Mouse (Mus musculus) large intestine, adult 2 months (tissue): ENCODE data around the gene C1qc. TPM values are rescaled to one million over a fixed set of nuclear protein-coding genes. Genes with fewer than 3 reads are reported as not detected.

Experiments used
- DNase-seq: peaks from one replicate; pipeline ENCODE4 v3.0.0-alpha.2; 2012; ENCODE audit warnings: low read depth, low spot score
- WGBS: fragments of 180-500 bp; shearing (Covaris S2); methylation state at CpG from one replicate; pipeline ENCODE4 v1.1.7; 2018; 5-methylcytosine and 5-hydroxymethylcytosine counted together
- polyA plus RNA-seq: library from polyadenylated mRNA; depleted of rRNA; stranded (reverse); fragments of >200 nt; gene quantifications from 2 replicates; pipeline ENCODE4 v1.2.3, GENCODE M21; 2012; rRNA removed

The C1qc gene
- polyA plus RNA-seq, 1 experiment = 90.7 TPM

DNA sequence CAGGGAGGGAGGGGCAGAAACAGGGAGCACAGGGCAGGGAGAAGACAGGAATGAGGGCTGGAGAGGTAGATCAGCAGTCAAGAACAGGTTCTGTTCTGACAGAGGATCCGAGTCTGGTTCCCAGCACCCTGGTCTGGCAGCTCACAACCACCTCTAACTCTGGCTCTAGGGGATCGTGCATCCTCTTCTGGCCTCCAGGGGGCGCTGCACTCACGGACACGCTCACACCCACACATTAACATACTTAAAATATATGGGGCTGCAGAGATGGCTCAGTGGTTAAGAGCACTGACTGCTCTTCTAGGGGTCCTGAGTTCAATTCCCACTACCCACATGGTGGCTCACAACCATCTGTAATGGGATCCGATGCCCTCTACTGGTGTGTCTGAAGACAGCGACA, 32.8 kb downstream of the C1qc start:
- DNase-seq = no peak
- WGBS = 86% methylated on average over 7 of the region's 7 CpGs

GRCm38 (mm10) chr4:136855081-136855480, 37.8 kb downstream of the C1qc start:
- WGBS = 43% methylated on average over 6 of the region's 6 CpGs
- no peak for DNase-seq

DNA sequence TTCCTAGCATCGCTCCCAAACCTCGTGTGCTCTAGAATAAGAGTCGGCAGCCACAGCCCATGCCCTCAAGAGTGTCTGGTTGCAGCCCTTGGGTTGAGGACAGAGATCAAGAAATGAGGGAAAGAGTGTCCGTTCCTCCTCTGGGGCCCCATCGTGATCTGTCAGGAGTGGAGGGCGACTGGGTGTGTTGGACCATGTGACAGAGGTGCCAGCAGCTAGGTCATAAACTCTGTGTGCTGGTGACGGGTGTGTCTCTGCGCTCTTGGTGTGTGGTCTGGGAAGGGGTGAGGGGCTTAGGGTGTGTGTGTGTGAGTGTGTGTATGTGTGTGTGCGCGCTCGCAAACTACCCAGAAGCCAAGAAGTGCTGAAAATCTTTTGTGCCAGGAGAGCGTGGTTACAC, 39.9 kb downstream of the C1qc start:
- 25% methylated on average over 12 of the region's 12 CpGs for WGBS
- DNase-seq = no peak

DNA sequence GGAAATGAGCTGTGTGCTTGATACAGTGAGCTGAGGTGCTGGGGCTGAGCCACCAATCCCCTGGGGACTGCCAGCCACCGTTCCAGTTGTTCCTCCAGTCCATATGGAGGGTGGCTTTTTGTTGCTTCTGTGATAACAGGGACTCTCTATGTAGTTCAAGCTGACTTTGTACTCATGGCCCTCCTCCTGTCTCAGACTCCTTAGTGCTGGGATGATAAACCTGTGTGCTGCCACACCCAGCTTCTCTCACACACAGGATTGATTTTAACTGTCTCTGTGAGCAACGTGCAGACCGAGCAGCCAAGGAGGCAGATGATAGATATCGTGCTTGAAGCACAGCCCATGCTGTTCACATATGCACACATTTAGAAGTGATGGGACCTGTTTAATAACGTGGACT, 40.7 kb downstream of the C1qc start:
- DNase-seq = no peak
- 27% methylated on average over 5 of the region's 5 CpGs for WGBS

GRCm38 (mm10) chr4:136848565-136848964, 44.3 kb downstream of the C1qc start:
- no peak for DNase-seq
- WGBS = 79% methylated on average over 4 of the region's 4 CpGs

DNA sequence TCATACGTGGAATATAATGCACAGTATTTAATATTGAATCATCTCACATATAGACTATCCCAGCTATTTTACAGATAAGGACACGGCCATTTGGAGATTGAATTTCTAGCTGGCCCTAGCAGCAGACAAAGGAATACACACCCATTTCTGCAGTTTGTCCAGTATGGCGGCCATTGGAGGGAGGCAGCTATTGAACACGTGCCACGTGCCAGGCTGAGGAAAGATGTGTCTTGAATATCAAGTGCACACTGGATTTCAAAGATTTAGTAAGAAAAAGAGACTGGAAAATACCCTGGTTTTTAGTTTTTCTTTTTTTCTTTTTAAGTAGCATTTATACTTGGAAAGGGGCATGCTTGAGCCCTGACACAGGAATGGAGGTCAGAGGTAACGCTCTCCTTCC, 45.7 kb downstream of the C1qc start:
- DNase-seq = no peak
- WGBS = 83% methylated on average over 6 of the region's 6 CpGs

- DNase-seq = peak; percentile 88
- WGBS = 31% methylated on average over 10 of the region's 10 CpGs
Measured at GRCm38 (mm10) chr4:136842802-136843201, 50.1 kb downstream of the C1qc start.

- WGBS = 17% methylated on average over 4 of the region's 4 CpGs
Measured at GRCm38 (mm10) chr4:136842033-136842432, 50.8 kb downstream of the C1qc start.

DNA sequence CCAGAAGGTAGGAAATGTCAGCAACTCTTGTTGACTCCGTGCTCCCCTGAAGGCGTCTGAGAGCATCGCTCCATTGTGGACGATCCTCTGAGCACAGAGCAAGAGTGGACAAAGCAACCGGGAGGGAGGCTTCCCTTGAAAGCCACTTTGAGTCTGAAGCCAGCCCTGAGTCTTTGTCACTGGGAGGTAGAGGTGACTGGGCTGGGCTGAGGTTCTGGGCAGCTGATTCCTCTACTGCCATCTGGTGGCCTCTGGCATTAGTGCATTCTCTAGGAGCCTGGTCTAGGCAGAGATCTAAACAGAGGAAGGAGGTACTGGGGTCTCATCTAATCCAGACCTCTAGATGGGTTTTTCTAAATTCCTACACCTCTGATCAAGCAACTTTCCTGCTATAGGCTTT, 51.8 kb downstream of the C1qc start:
- no peak for DNase-seq
- WGBS = 7% methylated on average over 5 of the region's 5 CpGs

More at GRCm38 (mm10) chr4:136842033-136842432, 50.8 kb downstream of the C1qc start:
- DNase-seq = no peak

Other genes starting within 250 kb of the C1qc start
- 26.2 and 47.4 TPM in 2 replicates for gene Ephb2, start 57.1 kb downstream of the C1qc start, polyA plus RNA-seq
- 112 and 139 TPM in 2 replicates for gene C1qb, start 6.9 kb downstream of the C1qc start, polyA plus RNA-seq
- gene C1qa, start 5.7 kb upstream of the C1qc start, polyA plus RNA-seq = 94.7 and 103 TPM in 2 replicates
- gene Epha8, start 63.8 kb upstream of the C1qc start, polyA plus RNA-seq = 0.15 and 0.17 TPM in 2 replicates
- gene Zbtb40, start 155.7 kb upstream of the C1qc start, polyA plus RNA-seq = 5.7 and 10.1 TPM in 2 replicates